Comparison of ENCODE assay signal across 22 mouse cellular contexts in genomic region chr1:57608423-57608679, GRCm38 (mm10).
A peak's percentile ranks its signal among the peaks of the same experiment; 100 is the strongest.
DNase-seq lines count a peak whose midpoint lies in the region; ATAC-seq lines count a peak whose summit lies in the region.
"Had no signal": no experiment of that assay in that cellular context is flagged by ENCODE, and none has a peak within 500 bp of the region (broad histone marks: within the 10 kb centered on the region; RNA-seq: fewer than 3 reads in every experiment).

No protein-coding gene starts in this region.

- 16% methylated on average over 2 of the region's 2 CpGs for WGBS in hindbrain, embryonic 10.5 days
- 28% methylated on average over 2 of the region's 2 CpGs for WGBS in hindbrain, embryonic 13.5 days
- 5% methylated on average over 2 of the region's 2 CpGs for WGBS in forebrain, embryonic 12.5 days
- WGBS in hindbrain, embryonic 16.5 days = 25% methylated on average over 2 of the region's 2 CpGs
- 19% methylated on average over 2 of the region's 2 CpGs for WGBS in midbrain, embryonic 15.5 days

- DNase-seq in hindbrain, embryonic 10.5 days (ENCODE audit: low spot score) = no peak
- no peak for DNase-seq in gastrocnemius, postnatal 25 days
- no peak for DNase-seq in heart, postnatal 10 days
- no peak for DNase-seq in layer of hippocampus, postnatal 10 days (ENCODE audit: low spot score in 2 of 2)
- DNase-seq: adrenal gland, postnatal 25 days; B cell, adult 2 months; cerebellum, adult 11-12 months; cerebellum, postnatal 14 days; gastrocnemius, postnatal 36 days; kidney, postnatal 4 days; layer of hippocampus, adult 9-11 months; liver, embryonic 13.5 days; thymus, postnatal 4 days had no signal

- ATAC-seq in hindbrain, embryonic 13.5 days (ENCODE audit: low FRiP score) = no peak
- ATAC-seq in forebrain, embryonic 12.5 days (ENCODE audit: low FRiP score) = peak; percentile 58
- ATAC-seq in hindbrain, embryonic 16.5 days = peak; percentile 41; the same call in 1 of the 2 replicates
- peak; percentile 58 for ATAC-seq in midbrain, embryonic 15.5 days (replicated peaks)

- H3K9ac ChIP-seq in hindbrain, embryonic 13.5 days = no peak overlapping the region
- no peak overlapping the region for H3K9ac ChIP-seq in forebrain, embryonic 12.5 days
- no peak overlapping the region for H3K9ac ChIP-seq in hindbrain, embryonic 16.5 days (ENCODE audit: low read depth, low read length)
- H3K9ac ChIP-seq in midbrain, embryonic 15.5 days = no peak overlapping the region
- H3K9ac ChIP-seq: heart, embryonic 12.5 days; kidney, embryonic 15.5 days; limb, embryonic 13.5 days; liver, embryonic 13.5 days; lung, embryonic 15.5 days had no signal

- H3K9me3 ChIP-seq in hindbrain, embryonic 10.5 days = no peaks in the 10 kb centered on the region
- no peaks in the 10 kb centered on the region for H3K9me3 ChIP-seq in hindbrain, embryonic 13.5 days
- H3K9me3 ChIP-seq in forebrain, embryonic 12.5 days = no peaks in the 10 kb centered on the region
- H3K9me3 ChIP-seq in hindbrain, embryonic 16.5 days (ENCODE audit: control insufficient read depth, low read length) = no peaks in the 10 kb centered on the region
- no peaks in the 10 kb centered on the region for H3K9me3 ChIP-seq in midbrain, embryonic 15.5 days
- H3K9me3 ChIP-seq: heart, embryonic 12.5 days; kidney, embryonic 15.5 days; limb, embryonic 13.5 days; liver, embryonic 13.5 days; lung, embryonic 15.5 days had no signal

- no peak overlapping the region for H3K4me3 ChIP-seq in hindbrain, embryonic 10.5 days
- H3K4me3 ChIP-seq in hindbrain, embryonic 13.5 days = no peak overlapping the region
- H3K4me3 ChIP-seq in forebrain, embryonic 12.5 days (replicated peaks) = no peak overlapping the region
- no peak overlapping the region for H3K4me3 ChIP-seq in hindbrain, embryonic 16.5 days (ENCODE audit: low read length)
- H3K4me3 ChIP-seq in midbrain, embryonic 15.5 days = no peak overlapping the region
- H3K4me3 ChIP-seq: heart, embryonic 12.5 days; kidney, embryonic 15.5 days; limb, embryonic 13.5 days; liver, embryonic 13.5 days; lung, embryonic 15.5 days had no signal

- H3K27ac ChIP-seq in hindbrain, embryonic 10.5 days = peak overlapping the region; percentile 53; the same call in 1 of the 2 replicates
- no peak overlapping the region for H3K27ac ChIP-seq in hindbrain, embryonic 13.5 days
- peak overlapping the region; percentile 54; the same call in 1 of the 2 replicates for H3K27ac ChIP-seq in forebrain, embryonic 12.5 days
- H3K27ac ChIP-seq in hindbrain, embryonic 16.5 days (ENCODE audit: low read depth, low read length) = no peak overlapping the region
- no peak overlapping the region for H3K27ac ChIP-seq in midbrain, embryonic 15.5 days
- H3K27ac ChIP-seq: kidney, embryonic 15.5 days; limb, embryonic 13.5 days; liver, embryonic 13.5 days; lung, embryonic 15.5 days; macrophage had no signal

- no peaks in the 10 kb centered on the region for H3K27me3 ChIP-seq in hindbrain, embryonic 10.5 days (ENCODE audit: insufficient read depth, poor library complexity, severe bottlenecking)
- no peaks in the 10 kb centered on the region for H3K27me3 ChIP-seq in hindbrain, embryonic 13.5 days
- peaks cover 53% of the 10 kb centered on the region for H3K27me3 ChIP-seq in forebrain, embryonic 12.5 days
- no peaks in the 10 kb centered on the region for H3K27me3 ChIP-seq in hindbrain, embryonic 16.5 days (replicated peaks; ENCODE audit: control insufficient read depth, insufficient read depth, low read length)
- H3K27me3 ChIP-seq in midbrain, embryonic 15.5 days (replicated peaks) = no peaks in the 10 kb centered on the region
- H3K27me3 ChIP-seq: heart, embryonic 12.5 days; kidney, embryonic 15.5 days; limb, embryonic 13.5 days; liver, embryonic 13.5 days; lung, embryonic 15.5 days had no signal

- H3K4me1 ChIP-seq in hindbrain, embryonic 10.5 days (replicated peaks) = peaks cover 44% of the 10 kb centered on the region
- peaks cover 28% of the 10 kb centered on the region for H3K4me1 ChIP-seq in hindbrain, embryonic 13.5 days (replicated peaks)
- H3K4me1 ChIP-seq in forebrain, embryonic 12.5 days = peaks cover 33% of the 10 kb centered on the region
- H3K4me1 ChIP-seq in hindbrain, embryonic 16.5 days (ENCODE audit: control insufficient read depth, insufficient read depth, low read depth, low read length) = peaks cover 5% of the 10 kb centered on the region
- H3K4me1 ChIP-seq in midbrain, embryonic 15.5 days = peaks cover 17% of the 10 kb centered on the region; the same call in 1 of the 2 replicates
- H3K4me1 ChIP-seq: liver, embryonic 13.5 days had no signal

- H3K4me2 ChIP-seq in hindbrain, embryonic 13.5 days = no peak overlapping the region
- H3K4me2 ChIP-seq in forebrain, embryonic 12.5 days = no peak overlapping the region
- H3K4me2 ChIP-seq in hindbrain, embryonic 16.5 days (ENCODE audit: low read length) = no peak overlapping the region
- H3K4me2 ChIP-seq in midbrain, embryonic 15.5 days = no peak overlapping the region
- H3K4me2 ChIP-seq: heart, embryonic 12.5 days; kidney, embryonic 15.5 days; limb, embryonic 13.5 days; liver, embryonic 13.5 days; lung, embryonic 15.5 days had no signal

- no peaks in the 10 kb centered on the region for H3K36me3 ChIP-seq in hindbrain, embryonic 10.5 days
- H3K36me3 ChIP-seq in hindbrain, embryonic 13.5 days = no peaks in the 10 kb centered on the region
- H3K36me3 ChIP-seq in forebrain, embryonic 12.5 days (replicated peaks) = no peaks in the 10 kb centered on the region
- no peaks in the 10 kb centered on the region for H3K36me3 ChIP-seq in hindbrain, embryonic 16.5 days (ENCODE audit: control insufficient read depth, insufficient read depth, low read length)
- no peaks in the 10 kb centered on the region for H3K36me3 ChIP-seq in midbrain, embryonic 15.5 days (replicated peaks)
- H3K36me3 ChIP-seq: heart, embryonic 12.5 days; kidney, embryonic 15.5 days; limb, embryonic 13.5 days; liver, embryonic 13.5 days; lung, embryonic 15.5 days had no signal

- intact Hi-C loops in heart, postnatal 10 days (cut with DNase I) = no loop called here

Comparison
In these comparisons a context has a peak if more than half of its experiments do, and no peak if none do; other contexts are left out.
1. H3K27ac ChIP-seq: peak in hindbrain, embryonic 10.5 days (single experiment) and forebrain, embryonic 12.5 days (single experiment); none in hindbrain, embryonic 13.5 days (single experiment), hindbrain, embryonic 16.5 days (single experiment) and midbrain, embryonic 15.5 days (single experiment).